Mouse (Mus musculus) myocyte (in vitro differentiated cells): ENCODE measurements around the gene Slc13a2.

Experiments used
- CEBPB ChIP-seq: IDR thresholded peaks from 2 replicates; pipeline ENCODE4 v1.6.1; 2011; ENCODE audit warnings: mild to moderate bottlenecking, moderate library complexity; ENCODE audit not compliant: poor library complexity, insufficient read depth, severe bottlenecking
- E2F4 ChIP-seq: IDR thresholded peaks from one replicate; pipeline ENCODE4 v1.6.1; 2011; ENCODE audit warnings: mild to moderate bottlenecking, control low read depth, moderate library complexity; ENCODE audit not compliant: insufficient read depth
- MAX ChIP-seq: IDR thresholded peaks from one replicate; pipeline ENCODE4 v1.6.1; 2011; ENCODE audit warnings: low read depth, mild to moderate bottlenecking, control low read depth
- POLR2A ChIP-seq: IDR thresholded peaks from one replicate; pipeline ENCODE4 v1.6.1; 2011; ENCODE audit warnings: low read depth, mild to moderate bottlenecking, control low read depth, moderate library complexity; ENCODE audit not compliant: insufficient read length
- POLR2AphosphoS2 ChIP-seq: IDR thresholded peaks from one replicate; pipeline ENCODE4 v1.6.1; 2011; ENCODE audit warnings: low read depth, control low read depth; ENCODE audit not compliant: insufficient read length
- TCF12 ChIP-seq: IDR thresholded peaks from one replicate; pipeline ENCODE4 v1.6.1; 2011; ENCODE audit warnings: mild to moderate bottlenecking, control low read depth; ENCODE audit not compliant: poor library complexity, insufficient read depth, severe bottlenecking

- TF ChIP-seq POLR2A (no peak), CEBPB (no peak), POLR2AphosphoS2 (no peak), TCF12 (no peak), E2F4 (no peak), MAX (no peak)
These were observed 39.3 kb downstream of the Slc13a2 start for GRCm38 (mm10) chr11:78382701-78383100.
